In the genomic region with DNA sequence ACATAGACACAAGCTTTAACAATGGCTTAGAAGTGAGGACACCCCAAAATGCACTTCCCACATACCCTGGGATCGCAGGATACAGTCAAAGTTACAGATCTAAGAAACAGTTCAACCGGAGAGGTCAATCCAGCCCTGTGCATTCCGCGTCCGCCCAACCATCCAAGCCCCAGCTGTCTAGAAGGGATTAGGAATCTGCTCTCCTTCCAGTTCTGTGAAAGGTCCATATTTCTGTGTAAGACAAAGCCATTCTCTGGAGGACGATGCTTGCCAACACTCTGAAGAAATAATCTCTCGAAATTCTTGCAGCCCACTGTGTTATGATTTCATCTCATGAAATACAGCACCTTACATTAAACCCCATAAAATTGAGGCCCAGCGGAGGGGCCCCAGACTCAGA, we compare ENCODE assay signal across 27 mouse cellular contexts. TPM values are rescaled to one million over a fixed set of nuclear protein-coding genes. Genes with fewer than 3 reads are reported as not detected.
"Had no signal": no experiment of that assay in that cellular context is flagged by ENCODE, and none has a peak within 500 bp of the region (broad histone marks: within the 10 kb centered on the region; RNA-seq: fewer than 3 reads in every experiment).

No protein-coding gene starts in this region.

- H3K27me3 ChIP-seq: liver, embryonic 13.5 days; midbrain, embryonic 15.5 days; neural tube, embryonic 13.5 days; stomach, embryonic 15.5 days had no signal

- H3K27ac ChIP-seq: kidney, postnatal 0 days; layer of hippocampus, adult 2 months; left cerebral cortex, adult 2 months; limb, embryonic 12.5 days; liver, embryonic 13.5 days; midbrain, embryonic 15.5 days; neural tube, embryonic 13.5 days; stomach, embryonic 15.5 days had no signal

- H3K4me1 ChIP-seq: liver, embryonic 13.5 days; midbrain, embryonic 15.5 days; neural tube, embryonic 13.5 days; stomach, embryonic 15.5 days had no signal

- H3K9me3 ChIP-seq: limb, embryonic 12.5 days; liver, embryonic 13.5 days; midbrain, embryonic 15.5 days; neural tube, embryonic 13.5 days; stomach, embryonic 15.5 days had no signal

- H3K4me3 ChIP-seq: layer of hippocampus, adult 2 months; left cerebral cortex, adult 2 months; limb, embryonic 12.5 days; liver, embryonic 13.5 days; midbrain, embryonic 15.5 days; myocyte; neural tube, embryonic 13.5 days; stomach, embryonic 15.5 days had no signal

- H3K36me3 ChIP-seq: limb, embryonic 12.5 days; liver, embryonic 13.5 days; midbrain, embryonic 15.5 days; neural tube, embryonic 13.5 days; stomach, embryonic 15.5 days had no signal

- DNase-seq: kidney, adult 2 months; kidney, postnatal 25 days; layer of hippocampus, postnatal 36 days; liver, embryonic 13.5 days; lung, adult 2 months; lung, postnatal 14 days; lung, postnatal 4 days; retina, postnatal 1 day; right cerebral cortex, postnatal 25 days; spleen, adult 18-20 months; thymus, adult 2 months; thymus, postnatal 14 days; thymus, postnatal 4 days had no signal

- ATAC-seq: midbrain, embryonic 15.5 days had no signal

- H3K4me2 ChIP-seq: limb, embryonic 12.5 days; liver, embryonic 13.5 days; midbrain, embryonic 11.5 days; midbrain, embryonic 15.5 days; neural tube, embryonic 13.5 days; stomach, embryonic 15.5 days had no signal

- H3K9ac ChIP-seq: limb, embryonic 12.5 days; liver, embryonic 13.5 days; midbrain, embryonic 15.5 days; neural tube, embryonic 13.5 days; stomach, embryonic 15.5 days had no signal

RNA-seq across cellular contexts. Expression of gene Sfrp2, which starts 32.1 kb away (rescaled TPM):
- total RNA-seq: liver, adult 2 months; megakaryocyte progenitor cell, adult 5-6 weeks; megakaryocyte-erythroid progenitor cell, adult 5-6 weeks; monocyte, adult 5-6 weeks; neutrophil, adult 5-6 weeks had no signal
